Mouse (Mus musculus) E14TG2a.4 (cell line): ENCODE results near the gene Idh3a.

Experiments
- H3K27me3 ChIP-seq: 2 replicates; pipeline ENCODE4 v1.6.1; 2014; ENCODE audit warnings: low read length, control low read depth; ENCODE audit not compliant: insufficient read depth
- H3K36me3 ChIP-seq: 2 replicates; pipeline ENCODE4 v1.6.1; 2014; ENCODE audit warnings: low read length, control low read depth; ENCODE audit not compliant: insufficient read depth
- H3K4me1 ChIP-seq: replicated peaks from 2 replicates; pipeline ENCODE4 v1.6.1; 2014; ENCODE audit warnings: low read depth, low read length, control low read depth
- H3K4me3 ChIP-seq: replicated peaks from 2 replicates; pipeline ENCODE4 v1.5.1; 2014; ENCODE audit warnings: mild to moderate bottlenecking, low read length
- H3K9me3 ChIP-seq: 2 replicates; pipeline ENCODE4 v1.6.1; 2014; ENCODE audit warnings: low read length, control low read depth
- CTCF ChIP-seq: conservative IDR thresholded peaks from 2 replicates; pipeline ENCODE4 v1.5.1; 2014; ENCODE audit warnings: low read length
- NANOG ChIP-seq: IDR thresholded peaks from 2 replicates; pipeline ENCODE4 v1.6.1; 2014; ENCODE audit warnings: borderline replicate concordance, low read length, mixed read lengths
- POU5F1 ChIP-seq: IDR thresholded peaks from 2 replicates; pipeline ENCODE4 v1.6.1; 2014; ENCODE audit warnings: low read length, borderline replicate concordance

Idh3a gene

GRCm38 (mm10) chr9:54633401-54633800 lies 47.3 kb downstream of the Idh3a start:
- TF ChIP-seq CTCF (no peak), NANOG (no peak), POU5F1 (no peak)
- Histone ChIP-seq H3K4me3 (no peak overlapping the region), H3K27me3 (no peaks in the 10 kb centered on the region), H3K36me3 (no peaks in the 10 kb centered on the region), H3K9me3 (no peaks in the 10 kb centered on the region), H3K4me1 (no peaks in the 10 kb centered on the region)

GRCm38 (mm10) chr9:54637510-54638314 lies 51.6 kb downstream of the Idh3a start:
- Histone ChIP-seq H3K9me3 (no peaks in the 10 kb centered on the region), H3K27me3 (peaks cover 5% of the 10 kb centered on the region; the same call in 1 of the 2 replicates), H3K4me3 (no peak overlapping the region), H3K4me1 (no peaks in the 10 kb centered on the region; the same call in 1 of the 2 replicates), H3K36me3 (no peaks in the 10 kb centered on the region)
- TF ChIP-seq POU5F1: no peak
- TF ChIP-seq CTCF: no peak
- no peak for TF ChIP-seq NANOG

GRCm38 (mm10) chr9:54639192-54639591 lies 53.1 kb downstream of the Idh3a start:
- no peak overlapping the region for H3K4me3 ChIP-seq
- peaks cover 5% of the 10 kb centered on the region for H3K27me3 ChIP-seq
- no peaks in the 10 kb centered on the region for H3K36me3 ChIP-seq
- H3K4me1 ChIP-seq: no peaks in the 10 kb centered on the region; the same call in 1 of the 2 replicates
- H3K9me3 ChIP-seq: no peaks in the 10 kb centered on the region
- no peak for TF ChIP-seq POU5F1
- no peak for TF ChIP-seq NANOG
- no peak for TF ChIP-seq CTCF

GRCm38 (mm10) chr9:54641548-54641947 lies 55.4 kb downstream of the Idh3a start:
- H3K9me3 ChIP-seq: no peaks in the 10 kb centered on the region

GRCm38 (mm10) chr9:54642149-54642548 lies 56.0 kb downstream of the Idh3a start:
- H3K4me3 ChIP-seq: no peak overlapping the region
- no peaks in the 10 kb centered on the region for H3K36me3 ChIP-seq
- no peaks in the 10 kb centered on the region for H3K9me3 ChIP-seq
- TF ChIP-seq CTCF (no peak), NANOG (no peak), POU5F1 (no peak)
- peaks cover 11% of the 10 kb centered on the region for H3K27me3 ChIP-seq
- no peaks in the 10 kb centered on the region; the same call in 1 of the 2 replicates for H3K4me1 ChIP-seq

More at GRCm38 (mm10) chr9:54641548-54641947, 55.4 kb downstream of the Idh3a start:
- TF ChIP-seq CTCF (no peak), NANOG (no peak), POU5F1 (no peak)
- no peaks in the 10 kb centered on the region; the same call in 1 of the 2 replicates for H3K4me1 ChIP-seq
- H3K36me3 ChIP-seq: no peaks in the 10 kb centered on the region
- H3K4me3 ChIP-seq: no peak overlapping the region
- peaks cover 11% of the 10 kb centered on the region for H3K27me3 ChIP-seq

GRCm38 (mm10) chr9:54642556-54642955 lies 56.4 kb downstream of the Idh3a start:
- no peaks in the 10 kb centered on the region for H3K9me3 ChIP-seq
- H3K36me3 ChIP-seq: no peaks in the 10 kb centered on the region
- no peaks in the 10 kb centered on the region; the same call in 1 of the 2 replicates for H3K4me1 ChIP-seq
- no peak overlapping the region for H3K4me3 ChIP-seq
- TF ChIP-seq NANOG (no peak), CTCF (no peak), POU5F1 (no peak)
- H3K27me3 ChIP-seq: peaks cover 12% of the 10 kb centered on the region

- Histone ChIP-seq H3K9me3 (no peaks in the 10 kb centered on the region), H3K36me3 (no peaks in the 10 kb centered on the region), H3K27me3 (peaks cover 17% of the 10 kb centered on the region), H3K4me1 (no peaks in the 10 kb centered on the region; the same call in 1 of the 2 replicates), H3K4me3 (no peak overlapping the region)
- no peak for TF ChIP-seq CTCF
- no peak for TF ChIP-seq POU5F1
- no peak for TF ChIP-seq NANOG
Observed at GRCm38 (mm10) chr9:54643179-54643578, 57.0 kb downstream of the Idh3a start.

GRCm38 (mm10) chr9:54645530-54645929 lies 59.4 kb downstream of the Idh3a start:
- TF ChIP-seq NANOG (no peak), POU5F1 (no peak), CTCF (no peak)

GRCm38 (mm10) chr9:54646252-54646651 lies 60.1 kb downstream of the Idh3a start:
- Histone ChIP-seq H3K36me3 (no peaks in the 10 kb centered on the region), H3K4me3 (no peak overlapping the region), H3K9me3 (no peaks in the 10 kb centered on the region), H3K27me3 (peaks cover 12% of the 10 kb centered on the region), H3K4me1 (no peaks in the 10 kb centered on the region; the same call in 1 of the 2 replicates)
- TF ChIP-seq NANOG (no peak), CTCF (no peak), POU5F1 (no peak)

More at GRCm38 (mm10) chr9:54645530-54645929, 59.4 kb downstream of the Idh3a start:
- no peaks in the 10 kb centered on the region; the same call in 1 of the 2 replicates for H3K4me1 ChIP-seq
- H3K9me3 ChIP-seq: no peaks in the 10 kb centered on the region
- H3K4me3 ChIP-seq: no peak overlapping the region
- H3K36me3 ChIP-seq: no peaks in the 10 kb centered on the region
- H3K27me3 ChIP-seq: peaks cover 12% of the 10 kb centered on the region
